Comparison of ENCODE assay signal across 9 mouse cellular contexts in the genomic region with DNA sequence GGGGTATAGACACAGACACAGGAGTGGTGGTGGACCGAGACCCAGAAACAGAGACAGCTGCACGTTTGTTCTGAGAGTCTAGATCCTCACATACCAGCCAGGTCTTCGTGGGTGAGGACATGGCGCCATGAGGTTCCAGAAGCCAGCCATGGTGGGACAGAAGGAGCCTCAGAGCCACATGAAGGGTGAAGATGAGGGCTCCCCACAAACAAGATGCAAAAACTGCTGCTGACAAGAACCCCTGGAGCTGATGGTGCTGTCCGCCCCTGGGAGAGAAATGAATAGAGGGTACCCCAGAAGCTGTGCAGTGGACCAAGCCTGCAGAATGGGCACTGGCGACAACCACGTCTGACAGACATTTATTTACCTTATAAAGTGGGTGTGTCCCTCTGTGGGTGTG. TPM values are rescaled to one million over a fixed set of nuclear protein-coding genes. Genes with fewer than 3 reads are reported as not detected.
DNase-seq lines count a peak whose midpoint lies in the region; ATAC-seq lines count a peak whose summit lies in the region.
"Had no signal": no experiment of that assay in that cellular context is flagged by ENCODE, and none has a peak within 500 bp of the region (broad histone marks: within the 10 kb centered on the region; RNA-seq: fewer than 3 reads in every experiment).

No protein-coding gene starts in this region.

- H3K36me3 ChIP-seq in megakaryocyte, embryonic 14.5 days (replicated peaks; ENCODE audit: low read length) = peaks cover 11% of the 10 kb centered on the region
- peaks cover 10% of the 10 kb centered on the region for H3K36me3 ChIP-seq in liver, embryonic 12.5 days
- no peaks in the 10 kb centered on the region for H3K36me3 ChIP-seq in stomach, embryonic 16.5 days (ENCODE audit: control insufficient read depth, insufficient read depth, low read length)

- no peak overlapping the region for H3K9ac ChIP-seq in liver, embryonic 12.5 days
- H3K9ac ChIP-seq in stomach, embryonic 16.5 days (ENCODE audit: low read length) = peak overlapping the region; percentile 73; the same call in 1 of the 2 replicates

- H3K4me1 ChIP-seq in megakaryocyte, embryonic 14.5 days = peaks cover 48% of the 10 kb centered on the region
- peaks cover 66% of the 10 kb centered on the region for H3K4me1 ChIP-seq in liver, embryonic 12.5 days
- H3K4me1 ChIP-seq in stomach, embryonic 16.5 days (ENCODE audit: control insufficient read depth, insufficient read depth, low read length) = peaks cover 18% of the 10 kb centered on the region

- no peak for ATAC-seq in megakaryocyte, adult 5-6 weeks (ENCODE audit: poor library complexity, severe bottlenecking)
- no peak for ATAC-seq in liver, embryonic 12.5 days
- ATAC-seq in stomach, embryonic 16.5 days (ENCODE audit: insufficient read depth, low FRiP score) = no peak

- no peaks in the 10 kb centered on the region for H3K9me3 ChIP-seq in megakaryocyte, embryonic 14.5 days
- H3K9me3 ChIP-seq in liver, embryonic 12.5 days (replicated peaks) = no peaks in the 10 kb centered on the region
- H3K9me3 ChIP-seq in stomach, embryonic 16.5 days (replicated peaks; ENCODE audit: control insufficient read depth, low read length) = no peaks in the 10 kb centered on the region

- DNase-seq in cerebellum, adult 9-11 months = peak; percentile 41
- DNase-seq in cerebellum, adult 8-10 months = no peak
- no peak for DNase-seq in thymus, postnatal 10 days (ENCODE audit: low spot score in 2 of 2)
- DNase-seq in layer of hippocampus, adult 8-10 months (ENCODE audit: low spot score in 2 of 2) = no peak

- WGBS in liver, embryonic 12.5 days (ENCODE audit: insufficient replicate concordance) = 53% methylated on average over 7 of the region's 7 CpGs
- WGBS in stomach, embryonic 16.5 days = 55% methylated on average over 7 of the region's 7 CpGs

- H3K4me3 ChIP-seq in megakaryocyte, embryonic 14.5 days (replicated peaks) = peak overlapping the region; percentile 93
- H3K4me3 ChIP-seq in liver, embryonic 12.5 days = peak overlapping the region; percentile 55; the same call in 1 of the 2 replicates
- H3K4me3 ChIP-seq in stomach, embryonic 16.5 days (replicated peaks; ENCODE audit: low read length) = peak overlapping the region; percentile 47

- H3K4me2 ChIP-seq in liver, embryonic 12.5 days = peak overlapping the region; percentile 82
- H3K4me2 ChIP-seq in stomach, embryonic 16.5 days (ENCODE audit: low read depth, low read length) = peak overlapping the region; percentile 84

- H3K27ac ChIP-seq in liver, embryonic 12.5 days = no peak overlapping the region
- H3K27ac ChIP-seq in stomach, embryonic 16.5 days (ENCODE audit: low read length) = no peak overlapping the region

- H3K27me3 ChIP-seq in megakaryocyte, embryonic 14.5 days (replicated peaks) = peaks cover 40% of the 10 kb centered on the region
- 0 out of 2 replicates have a peak, but pooled peaks cover 10% of the 10 kb centered on the region for H3K27me3 ChIP-seq in liver, embryonic 12.5 days (replicated peaks)
- H3K27me3 ChIP-seq in stomach, embryonic 16.5 days (ENCODE audit: control insufficient read depth, insufficient read depth, low read length) = no peaks in the 10 kb centered on the region

RNA-seq across cellular contexts. Expression of gene Cpt1c, which starts 3.5 kb away (rescaled TPM):
- polyA plus RNA-seq in megakaryocyte, embryonic 14.5 days (2012; ENCODE audit: insufficient read depth, low replicate concordance) = 0.82 TPM in 1 of 2 replicates, not detected in the other
- total RNA-seq in megakaryocyte, adult 5-6 weeks (2015) = not detected in 2 replicates
- total RNA-seq in megakaryocyte, adult 5-6 weeks (2017) = 0.12 TPM in 1 of 2 replicates, not detected in the other
- polyA plus RNA-seq in liver, embryonic 12.5 days (2016; fragmentation: Nextera tagmentation; extraction: Ambion mirVana) = 4.0 and 4.3 TPM in 2 replicates
- 19.9 and 23.4 TPM in 2 replicates for polyA plus RNA-seq in stomach, embryonic 16.5 days (2015; fragmentation: Nextera tagmentation; extraction: Ambion mirVana)
- total RNA-seq in layer of hippocampus, adult 8-10 months (2022) = 100 to 1,000 TPM; 123 to 144 (median 137) TPM

RNA-seq across cellular contexts. Expression of gene Prmt1, which starts 15.2 kb away (rescaled TPM):
- 7.0 and 74.9 TPM in 2 replicates for polyA plus RNA-seq in megakaryocyte, embryonic 14.5 days (2012; ENCODE audit: insufficient read depth, low replicate concordance)
- 48.4 and 55.7 TPM in 2 replicates for total RNA-seq in megakaryocyte, adult 5-6 weeks (2015)
- 40.0 and 42.9 TPM in 2 replicates for total RNA-seq in megakaryocyte, adult 5-6 weeks (2017)
- 248 and 262 TPM in 2 replicates for polyA plus RNA-seq in liver, embryonic 12.5 days (2016; fragmentation: Nextera tagmentation; extraction: Ambion mirVana)
- 302 and 324 TPM in 2 replicates for polyA plus RNA-seq in stomach, embryonic 16.5 days (2015; fragmentation: Nextera tagmentation; extraction: Ambion mirVana)
- total RNA-seq in layer of hippocampus, adult 8-10 months (2022) = 100 to 1,000 TPM; 167 to 173 (median 172) TPM

RNA-seq across cellular contexts. Expression of gene Irf3, which starts 26.3 kb away (rescaled TPM):
- 44.2 and 87.0 TPM in 2 replicates for polyA plus RNA-seq in megakaryocyte, embryonic 14.5 days (2012; ENCODE audit: insufficient read depth, low replicate concordance)
- 60.8 and 76.8 TPM in 2 replicates for total RNA-seq in megakaryocyte, adult 5-6 weeks (2015)
- total RNA-seq in megakaryocyte, adult 5-6 weeks (2017) = 84.8 and 89.4 TPM in 2 replicates
- polyA plus RNA-seq in liver, embryonic 12.5 days (2016; fragmentation: Nextera tagmentation; extraction: Ambion mirVana) = 50.4 and 55.9 TPM in 2 replicates
- 96.2 and 96.4 TPM in 2 replicates for polyA plus RNA-seq in stomach, embryonic 16.5 days (2015; fragmentation: Nextera tagmentation; extraction: Ambion mirVana)
- 10 to 100 TPM; 42.1 to 52.0 (median 45.0) TPM for total RNA-seq in layer of hippocampus, adult 8-10 months (2022)

RNA-seq across cellular contexts. Expression of gene Bcl2l12, which starts 27.4 kb away (rescaled TPM):
- 44.7 and 73.7 TPM in 2 replicates for polyA plus RNA-seq in megakaryocyte, embryonic 14.5 days (2012; ENCODE audit: insufficient read depth, low replicate concordance)
- total RNA-seq in megakaryocyte, adult 5-6 weeks (2015) = 16.8 and 18.7 TPM in 2 replicates
- total RNA-seq in megakaryocyte, adult 5-6 weeks (2017) = 14.1 and 17.7 TPM in 2 replicates
- 23.6 and 25.4 TPM in 2 replicates for polyA plus RNA-seq in liver, embryonic 12.5 days (2016; fragmentation: Nextera tagmentation; extraction: Ambion mirVana)
- 43.8 and 45.8 TPM in 2 replicates for polyA plus RNA-seq in stomach, embryonic 16.5 days (2015; fragmentation: Nextera tagmentation; extraction: Ambion mirVana)
- total RNA-seq in layer of hippocampus, adult 8-10 months (2022) = 1 to 10 TPM; 2.3 to 6.1 (median 4.3) TPM

RNA-seq across cellular contexts. Expression of gene Tsks, which starts 28.1 kb away (rescaled TPM):
- 0.62 TPM in 1 of 2 replicates, not detected in the other for polyA plus RNA-seq in megakaryocyte, embryonic 14.5 days (2012; ENCODE audit: insufficient read depth, low replicate concordance)
- not detected in 2 replicates for total RNA-seq in megakaryocyte, adult 5-6 weeks (2015)
- total RNA-seq in megakaryocyte, adult 5-6 weeks (2017) = not detected in 2 replicates
- 0.33 TPM in 1 of 2 replicates, not detected in the other for polyA plus RNA-seq in liver, embryonic 12.5 days (2016; fragmentation: Nextera tagmentation; extraction: Ambion mirVana)
- 0.06 TPM in 1 of 2 replicates, not detected in the other for polyA plus RNA-seq in stomach, embryonic 16.5 days (2015; fragmentation: Nextera tagmentation; extraction: Ambion mirVana)
- total RNA-seq in layer of hippocampus, adult 8-10 months (2022) = under 1 TPM; 0.37 to 0.85 (median 0.67) TPM
- total RNA-seq: gastrocnemius, postnatal 14 days had no signal
